Mouse (Mus musculus) thymus, postnatal 36 days (tissue): ENCODE results near the gene Skp1a.
"Not testable (repeated sequence)": the region's sequence is repeated elsewhere in the genome, so short reads cannot be mapped to it uniquely, and the experiment has no call there.

Experiments
- DNase-seq, 2 experiments: peaks; one replicate each; pipeline ENCODE4 v3.0.0; 2022; ENCODE audit warnings: mixed read lengths in 2 of 2

Skp1a gene

GRCm38 (mm10) chr11:52231606-52232541, at the start of gene Skp1a:
Gene Skp1a (plus strand): TSS chr11:52231995.
- DNase-seq, result peak; percentile 90 to 93

- not testable (repeated sequence) for DNase-seq
Measured at GRCm38 (mm10) chr11:52196496-52197023, 35.2 kb upstream of the Skp1a start.

- no peak for DNase-seq
Measured at GRCm38 (mm10) chr11:52213887-52214286, 17.9 kb upstream of the Skp1a start, which contains the start of gene Olfr1371. Gene Olfr1371 (minus strand): TSS chr11:52213987.

- peak; percentile 80 to 83 for DNase-seq
Measured at GRCm38 (mm10) chr11:52220282-52220681, 11.5 kb upstream of the Skp1a start.

GRCm38 (mm10) chr11:52221921-52222320, 9.9 kb upstream of the Skp1a start:
- not testable (repeated sequence) for DNase-seq

- peak; percentile 48 to 52 for DNase-seq
Measured at GRCm38 (mm10) chr11:52222891-52223290, 8.9 kb upstream of the Skp1a start.

GRCm38 (mm10) chr11:52223968-52224682, 7.7 kb upstream of the Skp1a start:
- peak; percentile 61 to 68 for DNase-seq

- peak; percentile 40 to 51 for DNase-seq
Measured at GRCm38 (mm10) chr11:52225986-52226599, 5.7 kb upstream of the Skp1a start.

- no peak for DNase-seq
Measured at GRCm38 (mm10) chr11:52227053-52227452, 4.7 kb upstream of the Skp1a start.

- no peak for DNase-seq
Measured at GRCm38 (mm10) chr11:52227466-52228226, 4.1 kb upstream of the Skp1a start.

- no peak for DNase-seq
Measured at GRCm38 (mm10) chr11:52228722-52229448, 2.9 kb upstream of the Skp1a start.

- peak in 1 of 2 experiments; percentile 16 for DNase-seq
Measured at GRCm38 (mm10) chr11:52230694-52231093, 1.1 kb upstream of the Skp1a start.

- no peak for DNase-seq
Measured at GRCm38 (mm10) chr11:52233043-52233653, 1.4 kb downstream of the Skp1a start.

- no peak for DNase-seq
Measured at GRCm38 (mm10) chr11:52233906-52234305, 2.1 kb downstream of the Skp1a start.

- DNase-seq, result no peak
Measured at GRCm38 (mm10) chr11:52234509-52234908, 2.7 kb downstream of the Skp1a start.

- no peak for DNase-seq
Measured at GRCm38 (mm10) chr11:52240898-52241542, 9.2 kb downstream of the Skp1a start.

GRCm38 (mm10) chr11:52249452-52249851, 17.7 kb downstream of the Skp1a start:
- peak in 1 of 2 experiments; percentile 22 for DNase-seq

GRCm38 (mm10) chr11:52251770-52252169, 20.0 kb downstream of the Skp1a start:
- peak; percentile 5 to 30 for DNase-seq

GRCm38 (mm10) chr11:52252692-52253091, 20.9 kb downstream of the Skp1a start:
- DNase-seq, result peak; percentile 10 to 34

- peak; percentile 49 to 62 for DNase-seq
Measured at GRCm38 (mm10) chr11:52253674-52254375, 22.0 kb downstream of the Skp1a start.
